Mouse (Mus musculus): ENCODE data around the gene Polrmt.
"Not testable (repeated sequence)": the region's sequence is repeated elsewhere in the genome, so short reads cannot be mapped to it uniquely, and the experiment has no call there.

The Polrmt gene

GRCm38 (mm10) chr10:79774486-79775279 is 28.3 kb upstream of the Polrmt start:
- in situ Hi-C loops (cut with MboI, MseI), result loop anchor here in 1 of 2 experiments (5.0 kb wide), 1 partner anchor 77 kb away; no protein-coding TSS in a partner anchor

GRCm38 (mm10) chr10:79773208-79773607 is 26.8 kb upstream of the Polrmt start:
- in situ Hi-C loops (cut with MboI, MseI), result no loop called here

GRCm38 (mm10) chr10:79772320-79772719 is 25.9 kb upstream of the Polrmt start:
- in situ Hi-C loops (cut with MboI, MseI), result no loop called here

GRCm38 (mm10) chr10:79769329-79769728 is 22.9 kb upstream of the Polrmt start:
- in situ Hi-C loops (cut with MboI, MseI), result no loop called here

- in situ Hi-C loops (cut with MboI, MseI), result no loop called here
Measured at GRCm38 (mm10) chr10:79768400-79768799, 22.0 kb upstream of the Polrmt start.

- in situ Hi-C loops (cut with MboI, MseI), result no loop called here
Measured at GRCm38 (mm10) chr10:79767372-79768244, 21.2 kb upstream of the Polrmt start.

- in situ Hi-C loops (cut with MboI, MseI), result no loop called here
Measured at GRCm38 (mm10) chr10:79766508-79767325, 20.3 kb upstream of the Polrmt start, which contains the start of gene Rnf126. TSS of gene Rnf126 (minus strand) at chr10:79766952.

- in situ Hi-C loops (cut with MboI, MseI), result no loop called here
Measured at GRCm38 (mm10) chr10:79766001-79766507, 19.7 kb upstream of the Polrmt start.

GRCm38 (mm10) chr10:79765228-79765745 is 18.9 kb upstream of the Polrmt start:
- in situ Hi-C loops (cut with MboI, MseI), result no loop called here

- in situ Hi-C loops (cut with MboI, MseI), result no loop called here
Measured at GRCm38 (mm10) chr10:79764234-79764633, 17.9 kb upstream of the Polrmt start.

- in situ Hi-C loops (cut with MboI, MseI), result no loop called here
Measured at GRCm38 (mm10) chr10:79762875-79763274, 16.5 kb upstream of the Polrmt start.

- in situ Hi-C loops (cut with MboI, MseI), result no loop called here
Measured at GRCm38 (mm10) chr10:79760603-79761143, 14.3 kb upstream of the Polrmt start.

GRCm38 (mm10) chr10:79759675-79760074 is 13.3 kb upstream of the Polrmt start:
- in situ Hi-C loops (cut with MboI, MseI), result not testable (repeated sequence)

- in situ Hi-C loops (cut with MboI, MseI), result no loop called here
Measured at GRCm38 (mm10) chr10:79756660-79757059, 10.3 kb upstream of the Polrmt start.

- in situ Hi-C loops (cut with MboI, MseI), result no loop called here
Measured at GRCm38 (mm10) chr10:79755854-79756253, 9.5 kb upstream of the Polrmt start.

- in situ Hi-C loops (cut with MboI, MseI), result no loop called here
Measured at GRCm38 (mm10) chr10:79754856-79755516, 8.6 kb upstream of the Polrmt start, which contains the start of gene Fgf22. TSS of gene Fgf22 (plus strand) at chr10:79755076.

GRCm38 (mm10) chr10:79748496-79748895 is 2.1 kb upstream of the Polrmt start:
- in situ Hi-C loops (cut with MboI, MseI), result no loop called here

- in situ Hi-C loops (cut with MboI, MseI), result no loop called here
Measured at GRCm38 (mm10) chr10:79746774-79747151, 382 bp upstream of the Polrmt start.

GRCm38 (mm10) chr10:79745411-79745810 is 970 bp downstream of the Polrmt start:
- in situ Hi-C loops (cut with MboI, MseI), result no loop called here
